Mouse (Mus musculus): ENCODE data around the gene Ppp1r9b.
"Not testable (repeated sequence)": the region's sequence is repeated elsewhere in the genome, so short reads cannot be mapped to it uniquely, and the experiment has no call there.

Ppp1r9b gene

DNA sequence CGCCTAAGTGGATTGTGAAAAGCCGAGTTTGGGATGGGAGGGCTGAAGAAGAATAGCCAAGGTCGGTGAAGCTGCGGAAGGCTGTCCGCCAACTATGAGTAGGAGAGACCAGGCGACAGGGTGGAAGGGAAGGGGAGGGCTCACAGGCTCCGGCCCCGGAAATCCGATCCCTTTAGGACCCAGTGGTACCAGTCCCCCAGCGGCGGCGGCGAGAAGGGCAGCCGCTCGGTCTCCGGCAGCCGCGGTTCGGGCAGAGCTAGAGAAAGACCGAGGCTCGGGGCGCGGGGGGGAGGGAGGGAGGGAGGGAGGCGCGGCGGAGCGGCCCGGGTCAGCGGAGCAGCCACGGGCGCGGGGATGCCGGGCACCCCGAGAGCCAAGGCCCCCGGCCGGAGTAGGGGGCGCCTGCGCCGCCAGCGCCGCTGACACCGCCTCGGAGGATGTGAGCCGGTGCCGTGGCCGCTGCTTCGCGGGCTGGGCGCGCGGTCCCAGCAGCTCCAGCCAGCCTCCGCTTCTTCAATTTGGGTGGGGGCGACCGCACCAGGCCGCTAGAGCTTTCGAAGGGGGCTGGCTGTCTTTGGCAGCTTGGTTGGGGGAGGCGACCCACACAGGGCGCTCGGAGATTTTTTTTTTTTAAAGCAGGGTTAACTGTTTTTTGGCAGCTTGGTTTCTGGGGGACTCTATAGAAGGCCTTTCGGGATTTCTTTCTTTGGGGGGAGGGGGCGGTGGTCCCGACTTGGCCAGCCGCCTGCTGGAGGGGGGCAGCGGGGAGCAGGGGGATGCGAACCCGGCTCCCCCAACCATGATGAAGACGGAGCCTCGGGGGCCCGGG lies at the start of gene Ppp1r9b:
Ppp1r9b (plus strand) TSS at position 287 of the 829 bp plus-strand sequence.
- peak; percentile 83 to 88 for DNase-seq (ENCODE audit: low read depth in 2 of 2, low spot score in 2 of 2)

DNA sequence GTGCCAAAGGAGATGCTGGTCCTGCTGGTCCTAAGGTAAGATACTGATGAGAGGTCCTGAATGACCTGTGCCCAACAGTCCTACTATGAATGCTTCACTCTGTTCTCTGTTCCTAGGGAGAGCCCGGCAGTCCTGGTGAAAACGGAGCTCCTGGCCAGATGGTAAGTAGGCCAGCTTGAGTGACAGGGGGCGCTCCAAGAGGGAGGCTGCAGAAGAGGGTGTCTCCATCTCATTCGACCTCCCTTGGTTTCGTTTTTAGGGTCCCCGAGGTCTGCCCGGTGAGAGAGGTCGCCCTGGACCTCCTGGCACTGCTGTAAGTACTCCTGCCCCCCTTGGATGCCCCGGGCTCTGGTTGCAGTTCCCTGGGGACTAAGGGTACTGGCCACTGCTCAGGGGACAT lies 49.7 kb upstream of the Ppp1r9b start:
- DNase-seq (ENCODE audit: low read depth in 2 of 2, low spot score in 2 of 2): no peak

DNA sequence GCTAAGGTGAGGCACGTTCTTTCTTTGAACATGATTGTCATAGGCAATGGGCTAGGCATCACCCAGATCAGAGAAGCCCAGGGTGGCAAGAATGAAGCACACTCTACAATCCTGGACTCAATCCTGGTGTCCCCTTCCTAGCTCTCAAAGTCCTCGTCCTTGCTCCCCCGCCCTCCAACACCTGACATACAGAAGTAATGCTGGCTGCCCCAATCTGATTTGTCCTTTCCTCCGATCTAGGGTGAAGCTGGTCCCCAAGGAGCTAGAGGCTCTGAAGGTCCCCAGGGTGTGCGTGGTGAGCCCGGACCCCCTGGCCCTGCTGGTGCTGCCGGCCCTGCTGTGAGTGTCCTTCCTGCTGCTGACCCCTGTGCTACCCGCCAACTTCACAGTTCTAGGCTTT lies 49.1 kb upstream of the Ppp1r9b start:
- no peak for DNase-seq (ENCODE audit: low read depth in 2 of 2, low spot score in 2 of 2)

DNA sequence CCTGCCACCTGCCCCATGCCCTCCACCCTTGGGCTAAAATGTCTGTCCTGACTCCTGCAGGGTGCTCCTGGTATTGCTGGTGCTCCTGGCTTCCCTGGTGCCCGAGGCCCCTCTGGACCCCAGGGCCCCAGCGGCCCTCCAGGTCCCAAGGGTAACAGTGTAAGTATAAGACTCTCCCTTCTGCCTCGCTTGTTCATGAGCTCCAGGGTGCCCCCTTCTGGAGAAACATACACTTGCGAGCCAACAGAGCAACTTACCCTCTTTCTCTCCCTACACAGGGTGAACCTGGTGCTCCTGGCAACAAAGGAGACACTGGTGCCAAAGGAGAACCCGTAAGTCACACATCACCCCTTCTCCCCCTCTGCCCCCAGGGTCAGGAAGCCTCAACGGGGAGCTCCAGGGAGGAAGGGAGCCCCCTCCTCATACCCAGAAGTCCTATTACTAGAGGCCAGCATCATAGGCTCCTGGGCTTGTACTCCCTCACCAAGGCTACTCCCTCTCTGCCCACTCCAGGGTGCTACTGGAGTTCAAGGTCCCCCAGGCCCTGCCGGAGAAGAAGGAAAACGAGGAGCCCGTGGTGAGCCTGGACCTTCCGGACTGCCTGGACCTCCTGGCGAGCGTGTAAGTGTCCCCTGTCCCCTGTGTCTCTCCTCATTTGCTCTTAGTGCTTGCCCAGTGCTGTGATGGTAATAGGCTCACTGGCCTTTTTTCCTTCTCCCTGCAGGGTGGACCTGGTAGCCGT lies 48.4 kb upstream of the Ppp1r9b start:
- peak; percentile 41 to 53 for DNase-seq (ENCODE audit: low read depth in 2 of 2, low spot score in 2 of 2)

DNA sequence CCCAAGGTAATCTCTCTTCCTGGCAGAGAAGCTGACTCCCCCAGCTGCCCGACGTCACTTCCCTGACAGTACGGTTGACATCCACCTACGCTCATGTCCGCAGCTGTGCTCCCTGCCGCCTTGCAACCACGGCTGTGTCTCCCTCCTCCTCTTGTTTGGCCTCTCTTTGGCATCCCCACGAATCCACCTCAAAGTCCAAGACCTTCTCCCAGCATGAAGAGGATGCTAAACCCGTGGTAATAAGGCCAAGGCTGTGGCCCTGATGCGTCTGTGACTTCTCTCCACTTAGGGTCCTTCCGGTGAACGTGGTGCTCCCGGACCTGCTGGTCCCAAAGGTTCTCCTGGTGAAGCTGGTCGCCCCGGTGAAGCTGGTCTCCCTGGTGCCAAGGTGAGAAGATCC lies 47.8 kb upstream of the Ppp1r9b start:
- no peak for DNase-seq (ENCODE audit: low read depth in 2 of 2, low spot score in 2 of 2)

DNA sequence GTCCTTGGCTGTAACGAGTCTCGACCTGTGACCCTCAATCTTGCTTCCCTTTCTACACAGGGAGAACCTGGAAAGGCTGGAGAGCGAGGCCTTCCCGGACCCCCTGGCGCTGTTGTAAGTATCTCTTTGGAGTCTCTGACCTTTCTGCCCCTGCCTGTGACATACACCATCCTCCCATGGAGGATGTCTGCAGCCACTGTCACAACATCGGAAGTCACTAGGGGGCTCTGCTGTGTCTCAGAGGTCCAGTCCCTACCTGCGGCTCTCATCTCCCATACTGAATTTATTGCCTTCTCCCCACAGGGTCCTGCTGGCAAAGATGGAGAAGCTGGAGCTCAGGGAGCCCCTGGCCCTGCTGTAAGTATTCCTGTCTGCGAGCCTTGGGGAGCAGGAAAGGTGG lies 46.5 kb upstream of the Ppp1r9b start:
- DNase-seq (ENCODE audit: low read depth in 2 of 2, low spot score in 2 of 2): no peak

DNA sequence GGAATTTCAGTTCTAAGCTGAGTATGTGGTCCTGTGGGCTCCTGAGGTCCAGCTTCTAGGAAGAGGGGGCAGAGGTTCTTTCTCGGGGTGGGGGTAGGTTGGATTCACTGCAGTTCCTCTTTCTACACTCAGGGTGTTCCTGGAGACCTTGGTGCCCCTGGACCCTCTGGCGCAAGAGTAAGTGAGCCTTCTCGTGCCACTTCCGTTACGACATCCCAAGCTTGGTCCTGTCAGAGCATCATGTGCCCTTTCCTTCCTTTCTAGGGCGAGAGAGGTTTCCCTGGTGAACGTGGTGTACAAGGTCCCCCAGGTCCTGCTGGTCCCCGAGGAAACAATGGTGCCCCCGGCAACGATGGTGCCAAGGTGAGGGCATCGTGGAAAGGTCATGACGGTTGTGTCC lies 45.6 kb upstream of the Ppp1r9b start:
- DNase-seq (ENCODE audit: low read depth in 2 of 2, low spot score in 2 of 2): no peak

DNA sequence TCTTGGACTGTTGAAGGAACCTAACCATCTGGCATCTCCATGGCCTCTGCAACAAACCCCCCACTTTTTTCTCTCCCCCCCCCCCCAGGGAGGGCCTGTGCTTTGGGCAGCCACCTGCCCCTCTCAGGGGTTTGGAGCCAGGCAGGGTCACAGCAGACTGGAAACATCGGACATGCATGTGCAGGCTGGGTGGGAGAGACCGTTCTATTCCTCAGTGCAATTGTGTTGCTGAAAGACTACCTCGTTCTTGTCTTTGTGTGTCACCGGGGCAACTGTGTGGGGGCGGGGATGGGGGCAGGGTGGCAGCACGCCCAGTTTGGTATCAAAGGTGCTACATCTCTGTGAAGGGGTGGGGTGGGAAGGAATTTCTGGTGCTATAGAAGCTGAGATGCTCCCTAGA lies 38.7 kb upstream of the Ppp1r9b start:
- DNase-seq (ENCODE audit: low read depth in 2 of 2, low spot score in 2 of 2): no peak

DNA sequence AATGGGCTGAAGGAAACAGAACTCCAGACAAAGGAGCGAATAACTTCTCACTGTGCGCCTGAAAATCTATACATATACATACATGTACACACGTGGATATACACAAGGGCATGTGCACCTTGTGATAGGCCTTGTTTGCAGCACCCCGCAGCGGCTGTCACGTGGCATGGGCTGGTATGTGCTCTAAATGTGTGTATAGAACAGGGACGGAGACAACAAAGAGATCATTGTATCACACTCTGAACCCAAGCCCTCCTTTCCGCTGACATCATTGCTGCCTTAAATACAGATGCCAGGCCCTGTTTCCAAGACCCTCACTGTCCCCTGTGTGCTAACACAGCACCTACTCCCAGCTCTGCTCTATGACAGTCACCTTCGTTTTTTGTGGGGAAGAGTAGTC lies 35.7 kb upstream of the Ppp1r9b start:
- DNase-seq (ENCODE audit: low read depth in 2 of 2, low spot score in 2 of 2): no peak

DNA sequence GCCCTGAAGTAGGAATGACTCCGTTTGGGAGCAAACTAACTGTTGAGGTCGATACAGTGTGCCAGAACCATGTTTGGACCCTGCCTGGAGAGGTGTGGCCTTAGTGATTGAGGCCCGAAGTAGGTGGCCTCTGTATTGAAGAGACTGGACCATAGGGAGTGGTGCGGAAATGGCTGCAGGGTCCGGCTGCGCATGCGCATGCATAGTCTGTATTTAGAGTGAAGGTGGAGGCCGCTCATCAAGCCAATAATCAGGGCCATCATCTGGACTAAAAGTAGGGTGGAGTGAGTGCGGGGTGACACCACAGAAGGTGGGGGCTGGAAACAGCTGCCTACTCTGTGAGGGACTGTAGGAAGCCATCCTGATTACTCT lies 33.2 kb upstream of the Ppp1r9b start:
- no peak for DNase-seq (ENCODE audit: low read depth in 2 of 2, low spot score in 2 of 2)

DNA sequence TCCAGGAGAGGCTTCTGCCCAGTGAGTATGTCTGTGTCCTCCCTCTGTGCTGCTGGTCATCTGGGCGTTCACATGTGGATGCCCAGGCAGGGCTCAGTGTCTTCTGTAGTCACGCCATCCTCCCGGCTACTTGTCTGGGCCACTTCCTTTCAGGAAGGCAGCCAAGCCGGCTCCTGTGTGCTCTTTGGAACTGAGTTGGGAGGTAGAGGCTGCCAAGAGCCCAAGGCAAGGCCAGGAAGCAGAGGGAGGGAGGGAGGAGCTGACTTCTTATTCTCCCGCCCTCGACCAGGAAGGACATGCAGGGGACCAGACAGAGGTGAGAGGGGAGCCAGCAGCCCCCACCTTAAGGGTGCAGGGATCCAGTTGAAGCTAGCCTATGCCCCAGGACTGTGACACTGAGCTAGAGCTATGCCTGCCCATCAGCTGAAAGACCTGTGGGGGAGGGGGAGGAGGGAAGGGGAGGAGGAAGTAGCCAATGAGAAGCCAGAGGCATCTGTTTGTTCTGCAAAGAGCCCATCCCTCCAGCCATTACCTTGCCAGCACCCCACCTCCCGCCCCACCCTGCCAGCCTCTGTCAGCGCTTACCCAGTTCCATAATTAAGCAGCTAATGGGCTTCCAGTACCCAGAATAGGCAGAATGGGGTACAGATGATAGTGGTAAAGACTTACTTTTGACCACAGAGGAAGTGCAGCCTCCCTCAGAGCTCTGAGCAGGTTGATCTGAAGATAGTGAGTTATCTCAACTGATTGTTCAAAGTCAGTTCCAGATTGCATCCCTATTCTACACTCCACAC lies 32.6 kb upstream of the Ppp1r9b start:
- no peak for DNase-seq (ENCODE audit: low read depth in 2 of 2, low spot score in 2 of 2)

DNA sequence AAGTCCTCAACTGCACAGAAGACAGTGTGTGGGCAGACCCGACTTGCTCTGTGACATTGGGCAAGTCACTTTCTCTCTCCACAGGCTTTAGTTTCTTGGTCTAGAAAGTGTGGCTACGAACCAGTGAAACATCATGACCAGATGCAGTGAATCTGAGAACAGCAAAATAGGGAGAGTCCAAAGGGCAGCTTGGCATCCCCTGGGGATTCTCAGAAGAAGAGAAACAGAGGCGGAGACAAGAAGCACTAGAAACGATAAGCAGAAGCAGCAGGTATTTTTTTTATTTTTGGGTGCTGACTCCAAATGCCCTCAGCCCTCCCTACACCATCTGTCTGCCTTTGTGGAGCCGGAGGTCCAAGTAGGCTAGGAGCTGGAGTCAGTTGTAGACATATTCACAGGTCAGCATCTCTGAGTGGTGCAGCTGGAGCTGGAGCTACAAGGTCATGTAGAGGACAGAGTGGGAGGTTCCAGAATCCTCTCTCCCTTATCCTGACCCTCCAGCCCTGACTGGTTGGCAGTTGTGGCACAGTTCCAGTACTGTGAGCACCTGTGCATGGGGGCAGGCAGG lies 28.2 kb upstream of the Ppp1r9b start:
- DNase-seq (ENCODE audit: low read depth in 2 of 2, low spot score in 2 of 2): no peak

DNA sequence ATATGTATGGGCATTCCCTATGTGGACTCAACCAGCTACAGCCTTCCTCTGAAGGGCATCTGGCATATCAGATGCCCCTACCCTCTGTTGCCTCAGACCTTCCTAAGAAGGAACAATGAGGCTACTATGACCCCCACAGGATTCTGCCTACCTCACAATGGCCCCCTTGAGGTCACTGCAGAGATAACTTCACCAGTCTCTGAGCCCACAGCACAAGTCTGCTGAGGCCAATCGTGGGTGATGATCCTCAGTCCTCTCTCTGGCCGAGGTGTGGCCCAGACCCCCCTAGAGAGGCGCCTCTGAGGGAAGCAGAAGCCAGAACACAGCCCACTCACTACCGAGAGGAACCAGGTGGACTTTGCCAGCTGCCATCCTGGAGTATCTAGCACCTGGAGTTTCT lies 23.4 kb upstream of the Ppp1r9b start, which contains the start of gene Hils1:
Hils1 (plus strand) TSS at position 175 of the 400 bp plus-strand sequence.
- DNase-seq (ENCODE audit: low read depth in 2 of 2, low spot score in 2 of 2): no peak

DNA sequence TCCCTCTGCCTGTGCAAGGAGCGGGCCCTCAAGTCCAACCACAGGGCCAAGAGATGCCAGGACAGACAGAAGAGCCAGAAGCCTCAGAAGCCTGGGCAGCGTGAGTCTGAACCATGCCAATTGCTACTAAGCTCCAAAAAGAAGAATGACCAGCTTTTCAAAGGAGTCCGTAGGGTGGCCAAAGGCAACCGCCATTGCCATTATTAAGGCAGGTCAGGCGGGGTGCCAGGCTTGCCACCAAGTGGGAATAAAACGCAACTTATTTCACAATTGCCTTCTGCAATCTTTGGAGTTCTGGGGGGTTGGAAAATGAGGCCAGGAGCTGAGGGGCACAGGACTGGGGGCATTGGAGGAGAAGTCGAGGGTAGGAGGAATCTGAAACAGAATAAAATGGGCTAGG lies 22.6 kb upstream of the Ppp1r9b start:
- no peak for DNase-seq (ENCODE audit: low read depth in 2 of 2, low spot score in 2 of 2)

DNA sequence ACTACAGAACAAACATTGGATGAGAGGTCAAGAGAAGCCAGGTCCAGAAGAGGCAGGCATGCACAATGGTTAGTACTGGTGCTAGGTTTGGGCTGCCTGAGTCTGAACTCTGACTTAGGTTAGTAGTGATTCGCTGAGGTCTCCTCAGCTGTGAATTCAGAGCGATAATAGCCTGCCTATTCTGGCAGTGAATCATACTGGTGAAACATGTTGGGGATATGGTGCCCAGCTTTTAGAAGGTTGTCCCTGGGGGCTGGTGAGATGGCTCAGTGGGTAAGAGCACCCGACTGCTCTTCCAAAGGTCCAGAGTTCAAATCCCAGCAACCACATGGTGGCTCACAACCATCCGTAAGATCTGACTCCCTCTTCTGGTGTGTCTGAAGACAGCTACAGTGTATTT lies 21.1 kb upstream of the Ppp1r9b start:
- DNase-seq (ENCODE audit: low read depth in 2 of 2, low spot score in 2 of 2): not testable (repeated sequence)

DNA sequence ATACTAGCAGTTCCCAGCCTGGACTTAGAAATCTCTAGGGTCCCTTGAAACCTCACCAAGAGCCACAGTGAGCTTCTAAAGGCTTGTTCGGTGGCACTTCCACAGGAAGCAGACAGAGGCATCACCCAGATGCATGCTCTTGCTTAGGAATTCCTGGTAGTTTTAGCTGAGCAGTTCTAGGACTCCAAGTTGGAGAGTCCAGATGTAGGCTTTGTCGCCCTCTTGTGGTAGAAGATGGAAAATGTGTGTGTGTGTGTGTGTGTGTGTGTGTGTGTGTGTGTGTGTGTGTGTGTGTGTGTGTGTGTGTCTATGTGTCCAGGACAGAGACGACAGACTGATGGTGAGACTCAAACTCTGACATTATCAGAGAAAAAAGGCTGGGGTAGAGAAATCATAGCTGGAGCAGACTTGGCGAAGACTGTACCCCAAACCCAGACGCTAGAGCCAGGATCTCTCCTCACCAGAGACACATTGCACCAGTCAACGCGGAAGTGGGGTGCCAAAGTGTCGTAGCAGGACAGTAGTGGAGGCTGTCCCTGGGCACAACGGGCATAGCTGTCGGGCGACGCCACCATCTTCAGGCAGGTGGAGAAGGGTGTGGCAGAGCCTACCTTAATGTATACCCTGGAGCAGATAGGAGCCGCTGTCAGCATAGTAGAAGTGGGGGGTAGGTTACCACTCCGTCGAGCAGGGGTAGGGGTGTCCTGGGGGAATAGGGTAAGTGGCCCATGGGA lies 20.5 kb upstream of the Ppp1r9b start:
- DNase-seq (ENCODE audit: low read depth in 2 of 2, low spot score in 2 of 2): peak; percentile 59 to 60

DNA sequence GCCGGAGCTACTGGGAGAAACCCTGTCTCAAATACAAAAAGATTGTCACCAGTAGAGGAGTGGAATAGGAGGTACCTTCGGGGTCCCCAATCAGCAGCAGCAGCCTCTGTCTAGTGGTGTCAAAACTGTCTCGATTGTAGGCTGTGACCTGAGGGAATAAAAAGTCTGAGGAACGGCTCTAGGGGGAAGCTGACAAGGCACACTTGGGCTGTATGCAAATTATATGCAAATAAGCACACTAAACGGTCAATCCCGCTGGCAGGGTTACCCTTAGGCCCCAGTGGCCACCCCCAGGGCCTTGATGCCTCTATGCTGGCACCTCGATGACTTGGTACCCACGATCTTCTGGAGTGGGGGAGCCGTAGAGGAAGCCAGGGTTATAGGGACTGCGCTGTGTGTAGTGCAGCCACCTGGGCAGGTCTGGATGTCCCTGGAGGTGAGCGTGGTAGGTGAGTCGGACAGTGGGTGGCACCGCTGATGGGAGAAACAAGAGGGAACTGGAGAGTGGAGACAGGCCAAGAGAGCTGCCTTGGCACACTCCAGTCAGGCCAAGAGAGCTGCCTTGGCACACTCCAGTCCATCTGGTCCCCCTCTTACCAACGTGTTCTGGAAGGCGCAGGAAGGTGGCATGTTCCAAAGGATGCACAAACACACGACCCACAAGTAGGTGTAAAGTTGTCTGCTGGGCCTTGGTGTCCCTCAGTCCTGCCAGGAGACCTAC lies 18.8 kb upstream of the Ppp1r9b start:
- DNase-seq (ENCODE audit: low read depth in 2 of 2, low spot score in 2 of 2): no peak

DNA sequence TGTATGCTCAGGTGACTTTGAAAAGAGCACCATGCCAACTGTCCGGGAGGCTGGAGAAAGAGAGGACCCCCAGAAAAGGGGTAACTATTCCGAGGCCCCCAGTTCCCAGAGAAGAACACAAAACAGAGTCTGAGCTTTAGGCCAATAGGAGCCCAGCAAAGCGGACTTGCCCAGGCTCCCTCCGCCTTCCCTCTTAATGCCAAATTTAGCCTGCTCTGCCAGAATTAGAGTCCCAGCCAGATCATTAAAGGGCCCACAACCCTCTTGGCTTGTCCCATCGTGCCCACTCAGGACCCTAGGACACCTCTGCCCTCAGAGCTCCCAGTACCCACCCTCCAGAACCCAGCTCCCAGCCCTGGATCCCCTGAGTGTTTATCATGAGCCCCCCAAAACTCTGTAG lies 17.9 kb upstream of the Ppp1r9b start:
- DNase-seq (ENCODE audit: low read depth in 2 of 2, low spot score in 2 of 2): no peak

DNA sequence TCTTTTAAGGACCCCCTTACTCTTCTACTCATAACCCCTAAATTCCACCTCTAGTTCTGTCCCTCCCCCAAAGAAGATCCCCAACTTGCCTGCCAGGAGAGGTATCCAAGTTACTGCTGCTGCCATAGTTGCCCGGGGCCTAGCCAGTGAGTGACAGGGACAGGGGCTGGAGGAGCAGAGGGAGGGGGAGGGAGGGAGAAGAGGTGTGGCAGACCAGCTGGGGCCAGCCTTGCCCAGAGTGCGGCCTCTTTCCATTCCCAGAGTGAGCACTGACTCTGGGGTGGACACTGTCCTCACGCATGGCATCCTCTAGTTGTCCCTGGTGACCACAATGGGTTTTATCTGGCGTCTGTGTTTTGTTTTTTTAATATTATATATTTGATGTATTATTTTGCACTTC lies 17.5 kb upstream of the Ppp1r9b start:
- no peak for DNase-seq (ENCODE audit: low read depth in 2 of 2, low spot score in 2 of 2)

DNA sequence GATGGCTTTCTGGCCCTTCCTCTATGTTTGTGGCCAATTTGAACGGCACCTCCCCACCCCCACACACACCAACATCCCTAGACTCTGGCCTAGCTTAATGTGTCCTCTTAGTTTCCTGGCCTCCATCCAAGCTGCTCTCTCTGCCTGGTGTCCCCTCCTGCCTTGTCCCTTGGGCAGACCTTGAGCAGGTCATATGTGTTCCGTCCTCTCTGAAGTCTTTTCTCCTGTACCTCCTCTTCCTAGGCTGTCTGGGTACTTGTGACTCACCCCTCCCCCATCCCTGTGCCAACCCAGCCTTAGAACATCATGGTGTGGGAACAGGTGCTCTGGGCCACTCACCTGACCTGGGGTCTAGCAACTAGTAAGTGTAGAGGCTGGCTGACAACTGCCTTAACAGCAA lies 15.9 kb upstream of the Ppp1r9b start:
- no peak for DNase-seq (ENCODE audit: low read depth in 2 of 2, low spot score in 2 of 2)

All from CD8-positive naive resting alpha-beta T cell, adult 2 months (primary cell).